Mouse (Mus musculus): ENCODE data around the gene Abhd4.

DNA sequence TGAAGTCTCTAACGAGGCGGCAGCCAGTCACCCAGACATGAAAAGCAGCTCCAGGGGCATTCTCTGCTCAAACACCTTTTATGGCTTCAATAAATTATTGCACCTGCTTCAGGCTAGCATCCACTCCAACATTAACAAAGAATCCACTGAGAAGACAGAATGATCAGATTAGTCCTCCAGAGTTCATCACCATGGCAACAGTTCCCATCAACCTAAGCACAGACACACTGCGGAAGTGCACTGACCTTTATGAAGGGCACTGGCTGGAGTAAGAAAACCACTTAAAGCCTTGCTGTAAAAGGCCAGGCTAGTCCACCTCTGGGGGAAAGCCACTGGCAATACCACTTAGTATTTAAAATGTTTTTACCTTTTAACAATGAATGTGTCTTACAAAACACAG, 9.8 kb upstream of the Abhd4 start:
- no peak for TF ChIP-seq CTCF (IDR thresholded peaks at IDR 0.05; ENCODE audit: insufficient read depth, low read length)
- no peak for TF ChIP-seq POLR2A (IDR thresholded peaks at IDR 0.05; ENCODE audit: borderline replicate concordance, extremely low read depth, low read depth, low read length)

Data from lung, adult 2 months (tissue).